Mouse (Mus musculus): ENCODE results near the gene Serpinb9f. TPM values are rescaled to one million over a fixed set of nuclear protein-coding genes. Genes with fewer than 3 reads are reported as not detected.
"Not testable (repeated sequence)": the region's sequence is repeated elsewhere in the genome, so short reads cannot be mapped to it uniquely, and the experiment has no call there.

Gene Serpinb9f
- polyA plus RNA-seq (2021): 0.33 TPM

GRCm38 (mm10) chr13:33323777-33324176 is at the start of gene Serpinb9f:
TSS of gene Serpinb9f (plus strand) at chr13:33324077.
- in situ Hi-C loops (cut with MboI; ENCODE audit: low pct_unique_long_range_greater_than_20kb); H3K27me3 ChIP-seq; CTCF ChIA-PET; DNase-seq (ENCODE audit: low read depth, low spot score); POLR2A ChIA-PET; ATAC-seq: not testable (repeated sequence)

GRCm38 (mm10) chr13:33308631-33309030 is 15.2 kb upstream of the Serpinb9f start:
- DNase-seq (ENCODE audit: low read depth, low spot score); POLR2A ChIA-PET; ATAC-seq; CTCF ChIA-PET; in situ Hi-C loops (cut with MboI; ENCODE audit: low pct_unique_long_range_greater_than_20kb); H3K27me3 ChIP-seq: not testable (repeated sequence)

- H3K27me3 ChIP-seq; DNase-seq (ENCODE audit: low read depth, low spot score); POLR2A ChIA-PET; ATAC-seq; CTCF ChIA-PET; in situ Hi-C loops (cut with MboI; ENCODE audit: low pct_unique_long_range_greater_than_20kb): not testable (repeated sequence)
Measured at GRCm38 (mm10) chr13:33356666-33357065, 32.8 kb downstream of the Serpinb9f start.

Other genes starting within 250 kb of the Serpinb9f start
- 5.1 TPM for gene Serpinb1b, start 245.5 kb upstream of the Serpinb9f start, polyA plus RNA-seq (2021)
- gene Serpinb9c, start 164.3 kb upstream of the Serpinb9f start, polyA plus RNA-seq (2021): 0.74 TPM
- gene Serpinb9d, start 131.1 kb upstream of the Serpinb9f start, polyA plus RNA-seq (2021): 1.7 TPM
- gene Serpinb9e, start 74.5 kb upstream of the Serpinb9f start, polyA plus RNA-seq (2021): 0.87 TPM
- gene Gm11397, start 71.7 kb downstream of the Serpinb9f start, polyA plus RNA-seq (2021): 0.28 TPM
- gene Serpinb9g, start 160.7 kb downstream of the Serpinb9f start, polyA plus RNA-seq (2021): 0.83 TPM